Mouse (Mus musculus): Measurements from ENCODE around the gene Dhdh. TPM values are rescaled to one million over a fixed set of nuclear protein-coding genes. Genes with fewer than 3 reads are reported as not detected.

The Dhdh gene
- total RNA-seq (2023), result 1 to 10 TPM; 6.0 to 7.5 TPM

DNA sequence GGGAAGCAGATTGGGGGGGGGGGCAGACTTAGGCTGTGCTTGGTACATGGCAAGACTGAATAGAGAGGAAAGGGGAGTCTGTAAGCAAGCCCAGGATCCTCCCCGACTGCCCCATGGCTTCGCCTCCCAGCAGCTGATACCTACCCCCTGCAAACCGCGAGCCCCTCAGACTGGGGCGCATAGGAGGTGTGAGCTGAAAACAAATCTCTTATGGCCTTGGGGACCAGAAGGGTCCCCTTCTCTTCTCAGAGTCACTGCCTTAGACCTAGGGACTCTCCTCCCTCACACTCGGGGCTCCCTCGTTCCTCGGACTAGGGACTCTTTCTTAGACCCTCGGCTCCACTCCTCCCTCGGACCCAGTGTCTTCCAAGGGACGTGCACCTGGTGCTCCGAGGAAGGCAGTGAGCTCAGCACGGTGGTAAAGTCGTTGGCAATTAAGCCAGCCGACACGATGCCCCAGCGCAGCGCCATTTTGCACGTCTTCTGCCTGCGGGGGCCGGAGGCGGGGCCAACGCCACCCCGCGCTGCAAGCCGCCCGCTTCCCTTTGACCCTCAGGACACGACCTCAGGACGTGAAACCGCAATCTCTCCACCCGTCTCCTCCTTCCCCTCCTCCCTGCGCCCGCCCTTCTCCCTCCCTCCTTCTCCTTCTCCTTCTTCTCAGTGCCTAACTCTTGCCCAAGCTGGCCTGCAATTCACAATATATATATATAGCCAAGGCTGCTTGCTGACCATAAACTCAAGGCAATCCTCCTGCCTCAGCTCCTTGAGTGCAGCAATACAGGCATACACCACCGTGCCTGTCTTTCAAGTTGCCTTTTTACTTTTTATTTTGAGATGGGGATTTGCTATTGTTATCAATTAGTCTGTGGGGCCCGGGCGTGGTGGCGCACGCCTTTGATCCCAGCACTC lies at the start of gene Dhdh:
Dhdh (minus strand) TSS at position 513 of the 912 bp plus-strand sequence.

DNA sequence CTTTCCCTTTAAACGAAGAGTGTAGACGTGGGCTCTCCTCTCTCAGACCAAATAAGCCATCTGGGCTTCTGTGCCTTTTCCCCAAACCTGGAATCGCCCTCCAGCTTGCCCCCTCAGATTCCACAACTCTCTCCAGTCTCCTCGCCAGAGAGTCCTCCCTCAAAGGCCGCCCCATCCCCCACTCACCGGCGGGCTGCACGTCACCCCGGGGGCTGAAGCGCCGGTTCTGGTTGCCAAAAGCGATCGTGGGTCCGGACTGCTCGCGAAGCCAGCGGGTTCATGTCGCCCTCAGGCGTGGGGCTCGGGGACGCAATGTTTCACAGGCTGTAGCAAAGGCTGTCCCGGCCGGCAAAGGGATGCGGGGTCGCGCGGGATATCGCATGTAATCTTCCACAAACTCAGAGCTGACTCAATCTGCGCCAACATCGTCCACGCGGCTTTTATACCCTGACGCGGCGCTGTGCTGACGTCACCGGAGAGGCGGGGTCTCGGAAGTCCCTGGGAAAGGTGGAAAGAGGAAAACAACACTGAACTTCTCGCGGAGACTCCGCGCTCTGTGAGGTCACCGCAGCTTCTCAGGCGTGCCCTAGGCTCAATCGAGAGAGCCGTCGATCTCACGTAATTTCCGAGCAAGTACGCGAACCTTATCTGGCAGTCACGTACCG lies 37.3 kb upstream of the Dhdh start, which contains the start of the genes Ppp1r15a and Plekha4:
Ppp1r15a (minus strand) TSS at position 460 of the 665 bp plus-strand sequence.
Plekha4 (plus strand) TSS at position 522 of the 665 bp plus-strand sequence.

DNA sequence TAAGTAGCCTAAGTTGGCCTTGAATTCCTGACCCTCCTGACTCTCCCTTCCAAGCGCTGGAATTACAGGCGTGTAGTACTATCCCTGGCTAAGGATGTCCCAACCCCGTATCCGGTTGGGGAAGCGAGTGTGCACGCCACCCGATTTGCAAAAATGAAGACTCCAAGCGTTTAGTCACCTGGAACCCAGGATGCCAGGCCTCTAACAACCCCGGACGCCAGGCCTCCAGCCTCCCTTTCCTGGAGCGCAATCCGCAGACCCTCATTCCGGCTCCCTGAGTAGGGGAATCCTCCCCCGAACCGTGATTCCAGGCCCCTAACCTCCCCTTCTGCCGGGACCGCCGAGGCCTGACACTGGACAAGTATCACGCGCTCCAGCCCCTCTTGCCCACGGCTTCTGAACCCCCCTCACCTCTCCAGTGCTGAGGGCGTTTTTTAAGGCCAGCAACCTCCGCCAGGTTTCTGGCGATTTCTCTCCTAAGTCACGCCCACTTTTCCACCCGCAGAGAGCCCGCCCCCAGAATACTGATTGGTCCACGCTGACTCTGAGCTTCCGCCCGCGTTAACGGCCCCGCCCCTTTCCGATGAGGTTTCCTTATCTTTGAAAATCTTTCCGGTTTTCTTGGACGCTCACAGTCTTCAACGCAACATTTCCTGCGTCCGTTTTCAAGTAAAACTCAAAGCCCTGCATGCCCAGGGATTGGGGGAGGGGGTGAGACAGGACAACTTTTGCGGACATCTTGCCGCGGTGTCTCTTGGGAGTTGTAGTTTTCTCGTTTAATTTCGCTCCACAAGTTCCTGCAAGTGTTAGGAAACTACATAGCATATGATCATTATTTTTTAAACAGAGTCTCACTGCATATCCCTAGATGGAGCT lies 21.5 kb upstream of the Dhdh start, which contains the start of gene Nucb1:
Nucb1 (minus strand) TSS at position 495 of the 876 bp plus-strand sequence.

DNA sequence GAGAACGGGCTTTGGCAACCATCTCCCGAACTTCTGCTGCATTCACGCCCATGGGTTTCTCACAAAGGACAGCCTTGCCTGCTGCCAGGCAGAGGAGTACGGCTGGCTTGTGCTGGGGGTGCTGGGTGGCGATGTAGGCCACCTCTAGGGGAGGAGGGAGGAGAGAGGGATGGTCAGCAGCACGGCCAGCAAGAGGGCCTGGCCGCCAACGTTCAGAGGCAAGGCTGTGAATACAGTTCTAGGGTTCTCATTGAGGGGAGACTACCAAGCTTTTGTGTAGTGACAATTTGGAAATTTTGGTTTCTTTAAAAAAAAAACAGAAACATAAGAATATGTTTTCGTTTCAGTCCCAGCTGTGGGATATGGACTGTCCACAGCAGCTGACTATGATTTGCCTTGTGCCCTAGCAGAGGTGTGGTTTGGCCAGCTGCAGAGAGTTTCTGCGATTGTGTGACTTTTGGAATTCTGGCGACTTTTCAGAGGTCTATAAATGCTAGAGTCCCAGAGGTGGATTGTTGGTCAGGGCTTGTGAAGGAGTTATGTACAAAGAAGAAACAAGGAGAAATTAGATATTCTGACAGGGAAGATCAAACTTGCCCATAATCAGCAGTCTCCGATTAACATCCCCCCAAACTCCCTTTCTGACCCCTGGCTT lies 1.7 kb downstream of the Dhdh start, which contains the start of gene Gm45808:
Gm45808 (minus strand) TSS at position 51 of the 655 bp plus-strand sequence.

DNA sequence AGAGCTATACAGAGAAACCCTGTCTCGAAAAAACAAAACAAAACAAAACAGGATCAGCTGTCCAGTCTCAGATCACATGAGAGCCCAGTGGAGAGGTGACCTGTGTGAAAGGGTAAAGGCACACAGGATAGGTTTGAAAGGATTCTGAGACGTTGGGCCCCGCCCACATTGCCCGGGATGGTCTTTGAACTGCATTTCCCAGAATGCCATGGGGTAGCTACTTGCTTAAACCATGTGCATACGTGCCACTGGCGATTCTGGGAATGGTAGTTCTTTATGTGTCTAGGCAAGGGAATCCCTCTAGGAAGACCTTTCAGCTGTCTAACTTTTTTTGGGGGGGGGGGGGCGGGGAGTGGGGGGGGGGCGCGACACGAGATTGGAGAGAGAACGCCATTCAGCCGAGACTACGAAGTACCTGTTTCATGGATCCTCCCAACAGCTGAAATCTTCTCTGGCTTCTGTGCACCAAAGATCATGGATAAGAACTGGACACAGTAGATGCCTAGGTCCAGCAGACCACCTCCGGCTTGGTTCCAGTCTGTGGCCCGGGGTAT lies 7.2 kb downstream of the Dhdh start, which contains the start of gene Tulp2:
Tulp2 (plus strand) TSS at position 504 of the 554 bp plus-strand sequence.

DNA sequence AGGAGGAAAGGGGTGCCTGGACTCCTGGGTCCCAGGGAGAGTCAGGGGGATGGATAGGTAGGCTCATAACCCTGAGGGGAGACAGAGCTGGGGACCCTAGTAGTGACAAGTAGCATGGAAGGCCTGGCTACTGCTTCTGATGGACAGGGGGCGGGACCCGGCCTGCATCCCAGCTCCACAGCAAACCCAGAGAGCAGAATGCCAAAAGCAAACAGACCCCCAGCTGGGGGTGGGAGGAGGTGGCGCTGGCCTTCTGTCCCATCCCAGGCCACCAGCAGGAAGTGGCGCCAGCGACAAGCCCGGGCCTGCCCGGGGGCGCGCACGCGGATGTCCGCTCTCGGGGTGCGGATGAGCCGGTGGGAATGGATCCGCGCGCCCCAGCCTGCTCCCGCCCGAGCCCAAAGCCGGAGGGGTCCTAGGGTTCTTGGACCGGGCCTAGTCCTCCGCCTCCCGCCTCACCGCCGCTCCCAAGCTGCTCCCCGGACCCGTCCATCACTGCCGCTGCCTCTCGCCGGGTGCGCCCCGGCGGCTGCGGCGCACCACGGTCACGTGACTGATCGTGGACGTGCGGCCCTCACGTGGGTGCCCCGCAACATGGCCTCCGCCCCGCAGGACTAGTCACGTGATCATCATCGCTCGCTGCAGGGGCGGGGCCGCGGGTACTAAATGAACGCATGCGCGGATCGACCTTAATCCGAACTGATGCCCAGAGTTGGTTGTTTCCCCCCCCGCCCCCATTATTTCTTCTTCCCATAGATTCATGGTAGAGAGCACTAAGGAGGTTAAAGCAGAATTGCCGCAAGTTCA lies 22.1 kb downstream of the Dhdh start, which contains the start of gene Bax:
Bax (minus strand) TSS at position 616 of the 807 bp plus-strand sequence.

DNA sequence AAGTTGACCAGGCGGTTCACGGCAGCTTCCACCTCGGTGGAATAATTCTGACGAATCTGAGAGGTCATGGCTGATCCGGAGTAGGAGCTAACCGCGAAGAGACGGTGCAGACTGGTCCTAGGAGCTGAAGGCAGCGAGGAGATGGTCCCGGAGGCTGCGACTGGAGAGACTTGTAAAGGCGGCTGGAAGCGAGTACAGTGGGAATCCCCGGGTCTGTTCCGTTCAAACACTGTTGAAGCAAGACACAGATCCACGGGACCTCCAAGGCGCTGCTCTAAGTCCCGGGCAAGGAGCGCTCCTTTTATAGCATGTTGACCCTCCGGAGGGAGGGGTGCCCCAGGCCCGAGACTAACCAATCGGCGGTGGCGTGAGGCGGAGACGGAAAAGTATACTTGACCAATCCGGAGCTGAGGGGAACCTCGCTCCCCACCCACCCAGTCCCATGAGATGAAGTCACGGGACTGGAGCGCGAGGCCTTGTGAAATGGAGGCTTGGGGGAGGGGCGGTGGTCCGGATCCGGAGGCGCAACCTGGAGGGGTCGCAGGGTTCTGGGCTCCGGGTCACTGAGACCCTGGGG lies 29.0 kb downstream of the Dhdh start, which contains the start of gene Ftl1:
Ftl1 (minus strand) TSS at position 321 of the 577 bp plus-strand sequence.

DNA sequence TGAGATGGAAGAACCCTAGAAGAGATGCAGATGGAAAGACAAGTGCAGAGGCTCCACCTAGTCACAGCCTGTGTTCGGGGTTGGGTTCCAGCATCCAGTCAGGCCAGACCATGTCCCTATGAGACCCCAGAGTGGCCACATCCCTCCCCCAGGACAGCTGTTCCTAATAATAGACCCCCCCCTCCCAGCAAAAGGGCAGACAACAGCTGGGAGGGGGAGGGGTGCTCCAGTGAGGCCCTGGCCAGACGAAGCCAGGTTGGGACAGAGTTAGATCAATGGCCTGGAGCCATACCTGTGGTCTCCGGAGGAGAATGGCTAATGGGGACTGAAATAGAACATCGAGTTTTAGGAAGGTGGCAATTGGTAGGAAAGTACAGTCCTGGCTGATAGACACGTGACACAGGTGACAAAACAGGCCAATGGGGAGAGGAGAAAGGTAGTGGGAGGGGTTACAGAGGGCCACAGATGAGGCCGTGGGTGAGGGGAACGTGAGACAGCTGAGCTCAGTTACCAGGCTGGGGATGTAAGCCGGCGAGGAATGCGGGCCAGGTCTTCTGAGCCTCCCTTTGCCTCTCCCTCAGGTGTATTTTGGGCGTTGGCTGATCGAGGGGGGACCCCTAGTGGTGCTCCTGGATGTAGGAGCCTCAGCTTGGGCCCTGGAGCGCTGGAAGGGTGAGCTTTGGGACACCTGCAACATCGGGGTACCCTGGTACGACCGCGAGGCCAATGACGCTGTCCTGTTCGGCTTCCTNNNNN lies 50.9 kb downstream of the Dhdh start, which contains the start of gene Ruvbl2:
Ruvbl2 (minus strand) TSS at position 576 of the 756 bp plus-strand sequence.

DNA sequence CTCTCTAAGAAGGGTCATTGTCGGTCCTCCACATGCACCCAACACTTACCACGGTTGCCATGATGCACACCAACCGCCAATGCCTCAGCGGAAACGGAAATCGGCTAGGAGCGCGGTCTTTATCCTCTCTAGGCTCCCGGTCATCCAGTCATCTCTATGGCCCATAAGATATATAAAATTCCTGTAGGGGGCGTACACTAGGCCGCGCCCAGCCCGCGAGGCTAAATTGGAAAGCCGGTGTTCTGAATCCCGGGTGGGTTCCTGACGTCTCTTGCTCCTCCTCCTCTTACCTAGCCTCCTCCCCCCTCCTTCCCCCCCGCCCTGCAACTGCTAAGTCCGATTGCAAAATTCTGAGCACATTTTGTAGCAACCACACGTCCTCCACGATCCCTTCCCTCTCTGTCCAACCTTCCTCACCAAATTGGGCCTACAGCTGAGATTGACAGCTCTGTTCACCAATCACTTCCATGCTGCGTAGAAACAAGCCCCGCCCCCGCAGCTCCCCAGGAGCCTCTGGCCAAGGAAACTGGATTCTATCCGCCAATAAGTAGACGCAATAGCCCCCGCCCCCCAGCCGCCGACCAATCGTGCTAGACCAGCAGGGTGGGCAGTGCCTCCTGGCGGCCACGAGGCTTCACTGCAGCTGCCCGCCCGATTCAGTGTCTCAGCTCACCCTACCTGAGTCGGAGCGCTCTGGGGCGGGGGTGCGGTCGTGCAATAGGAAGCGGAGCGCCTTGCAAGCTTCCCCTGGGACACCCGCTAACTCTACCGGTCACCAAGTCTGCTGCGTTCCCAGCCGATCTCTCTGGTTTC lies 54.2 kb downstream of the Dhdh start, which contains the start of gene Gys1:
Gys1 (plus strand) TSS at position 642 of the 813 bp plus-strand sequence.

Other genes starting within 250 kb of the Dhdh start
- 100 to 1,000 TPM; 351 to 377 TPM for gene Cd37, start 249.7 kb downstream of the Dhdh start, total RNA-seq (2023)
- under 1 TPM; 0.31 to 0.78 TPM for gene Slc6a16, start 247.7 kb downstream of the Dhdh start, total RNA-seq (2023)
- under 1 TPM in 1 of 2 experiments, not detected in 1; 0.33 TPM for gene Slc6a21, start 211.3 kb downstream of the Dhdh start, total RNA-seq (2023)
- gene Trpm4, start 155.0 kb downstream of the Dhdh start, total RNA-seq (2023), result 1 to 10 TPM; 3.5 to 4.6 TPM
- gene Hrc, start 153.5 kb downstream of the Dhdh start, total RNA-seq (2023), result not detected
- not detected for gene Ppfia3, start 121.8 kb downstream of the Dhdh start, total RNA-seq (2023)
- not detected for gene Lin7b, start 118.2 kb downstream of the Dhdh start, total RNA-seq (2023)
- gene Snrnp70, start 93.1 kb downstream of the Dhdh start, total RNA-seq (2023), result 100 to 1,000 TPM; 286 to 302 TPM
- gene Kcna7, start 83.2 kb downstream of the Dhdh start, total RNA-seq (2023), result not detected
- not detected for gene Ntf5, start 75.1 kb downstream of the Dhdh start, total RNA-seq (2023)
- gene Lhb, start 68.0 kb downstream of the Dhdh start, total RNA-seq (2023), result not detected
- 10 to 100 TPM; 49.3 to 67.0 TPM for gene Gys1, start 54.0 kb downstream of the Dhdh start, total RNA-seq (2023)
- 10 to 100 TPM; 31.3 to 32.1 TPM for gene Ruvbl2, start 50.7 kb downstream of the Dhdh start, total RNA-seq (2023)
- 1,000 to 10,000 TPM; 1,155 to 1,244 TPM for gene Ftl1, start 28.9 kb downstream of the Dhdh start, total RNA-seq (2023)
- gene Bax, start 21.9 kb downstream of the Dhdh start, total RNA-seq (2023), result 10 to 100 TPM; 42.2 to 50.4 TPM
- gene Tulp2, start 6.9 kb downstream of the Dhdh start, total RNA-seq (2023), result not detected
- 1 to 10 TPM in 1 of 2 experiments, under 1 TPM in 1; 0.80 to 1.9 TPM for gene Gm45808, start 2.0 kb downstream of the Dhdh start, total RNA-seq (2023)
- gene Nucb1, start 21.6 kb upstream of the Dhdh start, total RNA-seq (2023), result 100 to 1,000 TPM; 103 to 126 TPM
- 100 to 1,000 TPM; 173 to 218 TPM for gene Ppp1r15a, start 37.5 kb upstream of the Dhdh start, total RNA-seq (2023)
- gene Plekha4, start 37.5 kb upstream of the Dhdh start, total RNA-seq (2023), result not detected
- not detected for gene Hsd17b14, start 66.1 kb upstream of the Dhdh start, total RNA-seq (2023)
- 10 to 100 TPM; 32.2 to 35.8 TPM for gene Bcat2, start 81.3 kb upstream of the Dhdh start, total RNA-seq (2023)
- not detected for gene Fgf21, start 126.7 kb upstream of the Dhdh start, total RNA-seq (2023)
- 1 to 10 TPM in 1 of 2 experiments, not detected in 1; 1.2 TPM for gene Fut1, start 128.5 kb upstream of the Dhdh start, total RNA-seq (2023)
- under 1 TPM in 1 of 2 experiments, not detected in 1; 0.47 TPM for gene Izumo1, start 133.0 kb upstream of the Dhdh start, total RNA-seq (2023)
- gene Rasip1, start 138.7 kb upstream of the Dhdh start, total RNA-seq (2023), result 1 to 10 TPM; 2.6 to 2.7 TPM
- gene Mamstr, start 151.2 kb upstream of the Dhdh start, total RNA-seq (2023), result under 1 TPM; 0.07 to 0.11 TPM
- not detected for gene Fut2, start 177.6 kb upstream of the Dhdh start, total RNA-seq (2023)
- gene Ntn5, start 195.2 kb upstream of the Dhdh start, total RNA-seq (2023), result not detected
- under 1 TPM in 1 of 2 experiments, not detected in 1; 0.18 TPM for gene Sec1, start 205.6 kb upstream of the Dhdh start, total RNA-seq (2023)
- not detected for gene Car11, start 211.0 kb upstream of the Dhdh start, total RNA-seq (2023)
- 1 to 10 TPM; 7.5 to 9.2 TPM for gene Dbp, start 216.3 kb upstream of the Dhdh start, total RNA-seq (2023)
- gene Rpl18, start 226.7 kb upstream of the Dhdh start, total RNA-seq (2023), result 100 to 1,000 TPM; 750 to 815 TPM
- 10 to 100 TPM; 52.8 to 54.1 TPM for gene Sphk2, start 229.2 kb upstream of the Dhdh start, total RNA-seq (2023)
- gene Fam83e, start 232.4 kb upstream of the Dhdh start, total RNA-seq (2023), result under 1 TPM; 0.13 to 0.36 TPM
- not detected for gene Spaca4, start 237.0 kb upstream of the Dhdh start, total RNA-seq (2023)